Mouse (Mus musculus) thymus, postnatal 0 days (tissue): ENCODE measurements around the gene Zfp326. TPM values are rescaled to one million over a fixed set of nuclear protein-coding genes. Genes with fewer than 3 reads are reported as not detected.

Experiments
- DNase-seq: peaks from one replicate; pipeline ENCODE4 v3.0.0-alpha.2; 2015; ENCODE audit warnings: low spot score
- polyA plus RNA-seq: library from polyadenylated mRNA; unstranded; fragments of >200 nt; fragmentation: Nextera tagmentation; extraction: Ambion mirVana; gene quantifications from 2 replicates; pipeline ENCODE4 v1.2.1, GENCODE M21; 2015

The Zfp326 gene
- polyA plus RNA-seq, 1 experiment from 2014 or later = 34.2 TPM

DNA sequence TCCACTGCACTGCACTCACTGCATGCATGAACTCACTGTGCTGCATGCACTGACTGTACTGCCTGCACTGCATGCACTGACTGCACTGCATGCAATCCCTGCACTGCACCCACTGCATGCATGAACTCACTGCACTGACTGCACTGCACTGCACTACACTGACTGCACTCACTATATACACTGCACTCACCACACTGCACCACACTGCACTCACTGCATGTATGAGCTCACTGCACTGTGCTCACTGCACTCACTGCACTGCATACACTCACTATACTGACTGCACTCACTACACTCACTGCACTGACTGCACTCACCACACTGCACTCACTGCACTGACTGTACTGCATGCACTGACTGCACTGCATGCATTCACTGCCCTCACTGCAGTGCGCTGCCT, 56.0 kb downstream of the Zfp326 start:
- DNase-seq = no peak

DNA sequence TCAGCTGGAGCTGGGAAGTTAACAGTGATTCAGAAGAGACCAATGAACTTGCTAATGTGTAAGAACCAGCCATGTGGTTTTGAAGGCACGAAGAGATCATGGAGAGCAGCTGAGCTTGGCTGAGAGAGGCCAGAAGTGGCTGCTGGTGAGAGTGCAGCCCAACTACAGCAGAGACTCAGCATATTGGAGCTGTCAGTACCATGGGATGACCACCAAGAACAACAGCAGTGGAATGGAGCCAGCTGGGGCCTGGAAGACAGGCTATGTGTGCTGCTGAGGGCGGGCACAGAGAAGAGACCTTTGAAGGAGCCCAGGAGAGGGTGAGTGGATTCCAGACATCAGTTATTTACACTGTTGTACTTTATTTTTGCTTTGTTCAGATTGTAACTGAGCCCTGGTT, 65.6 kb downstream of the Zfp326 start:
- DNase-seq = no peak

Other genes starting within 250 kb of the Zfp326 start
- gene Lrrc8d, start 176.6 kb upstream of the Zfp326 start, polyA plus RNA-seq = 11.1 and 11.3 TPM in 2 replicates